Mouse (Mus musculus) thymus, adult 2 months (tissue): ENCODE data around the gene Rrp9. TPM values are rescaled to one million over a fixed set of nuclear protein-coding genes. Genes with fewer than 3 reads are reported as not detected.

Experiments
- DNase-seq: peaks from one replicate; pipeline ENCODE4 v3.0.0; 2021
- H3K27ac ChIP-seq: fragments of 200-500 bp; 2 replicates; pipeline ENCODE4 v1.5.1; 2012; ENCODE audit warnings: low read length, control low read depth; ENCODE audit not compliant: control insufficient read depth, insufficient read depth
- H3K27me3 ChIP-seq: fragments of 200-500 bp; 2 replicates; pipeline ENCODE4 v1.6.1; 2012; ENCODE audit warnings: mild to moderate bottlenecking, low read length, moderate library complexity, mixed read lengths; ENCODE audit not compliant: control insufficient read depth, insufficient read depth
- H3K36me3 ChIP-seq: fragments of 200-500 bp; 2 replicates; pipeline ENCODE4 v1.6.1; 2012; ENCODE audit warnings: mild to moderate bottlenecking, low read length, moderate library complexity; ENCODE audit not compliant: control insufficient read depth, insufficient read depth
- H3K4me1 ChIP-seq: fragments of 200-500 bp; replicated peaks from 2 replicates; pipeline ENCODE4 v1.6.1; 2012; ENCODE audit warnings: low read length; ENCODE audit not compliant: control insufficient read depth, insufficient read depth
- H3K4me3 ChIP-seq: fragments of 200-500 bp; 2 replicates; pipeline ENCODE4 v1.5.1; 2012; ENCODE audit warnings: mild to moderate bottlenecking, low read length, control low read depth, moderate library complexity; ENCODE audit not compliant: control insufficient read depth, insufficient read depth
- CTCF ChIP-seq: fragments of 200-500 bp; IDR thresholded peaks from 2 replicates; pipeline ENCODE4 v1.5.1; 2012; ENCODE audit warnings: mild to moderate bottlenecking, control low read depth, low read length, moderate library complexity, borderline replicate concordance; ENCODE audit not compliant: control insufficient read depth, poor library complexity, insufficient read depth; ENCODE audit errors: extremely low read depth
- POLR2A ChIP-seq: fragments of 200-500 bp; IDR thresholded peaks from 2 replicates; pipeline ENCODE4 v1.6.1; 2012; ENCODE audit warnings: mild to moderate bottlenecking, low read length, control low read depth, moderate library complexity; ENCODE audit not compliant: control insufficient read depth, poor library complexity, insufficient read depth; ENCODE audit errors: extremely low read depth
- WGBS: fragments of 180-500 bp; shearing (Covaris S2); methylation state at CpG from one replicate; pipeline ENCODE4 v1.1.7; 2018; 5-methylcytosine and 5-hydroxymethylcytosine counted together
- polyA plus RNA-seq: library from polyadenylated mRNA; depleted of rRNA; stranded (reverse); fragments of >200 nt; gene quantifications from 2 replicates; pipeline ENCODE4 v1.2.3, GENCODE M21; 2012

Rrp9 gene
- polyA plus RNA-seq, 1 experiment, result 58.8 TPM

DNA sequence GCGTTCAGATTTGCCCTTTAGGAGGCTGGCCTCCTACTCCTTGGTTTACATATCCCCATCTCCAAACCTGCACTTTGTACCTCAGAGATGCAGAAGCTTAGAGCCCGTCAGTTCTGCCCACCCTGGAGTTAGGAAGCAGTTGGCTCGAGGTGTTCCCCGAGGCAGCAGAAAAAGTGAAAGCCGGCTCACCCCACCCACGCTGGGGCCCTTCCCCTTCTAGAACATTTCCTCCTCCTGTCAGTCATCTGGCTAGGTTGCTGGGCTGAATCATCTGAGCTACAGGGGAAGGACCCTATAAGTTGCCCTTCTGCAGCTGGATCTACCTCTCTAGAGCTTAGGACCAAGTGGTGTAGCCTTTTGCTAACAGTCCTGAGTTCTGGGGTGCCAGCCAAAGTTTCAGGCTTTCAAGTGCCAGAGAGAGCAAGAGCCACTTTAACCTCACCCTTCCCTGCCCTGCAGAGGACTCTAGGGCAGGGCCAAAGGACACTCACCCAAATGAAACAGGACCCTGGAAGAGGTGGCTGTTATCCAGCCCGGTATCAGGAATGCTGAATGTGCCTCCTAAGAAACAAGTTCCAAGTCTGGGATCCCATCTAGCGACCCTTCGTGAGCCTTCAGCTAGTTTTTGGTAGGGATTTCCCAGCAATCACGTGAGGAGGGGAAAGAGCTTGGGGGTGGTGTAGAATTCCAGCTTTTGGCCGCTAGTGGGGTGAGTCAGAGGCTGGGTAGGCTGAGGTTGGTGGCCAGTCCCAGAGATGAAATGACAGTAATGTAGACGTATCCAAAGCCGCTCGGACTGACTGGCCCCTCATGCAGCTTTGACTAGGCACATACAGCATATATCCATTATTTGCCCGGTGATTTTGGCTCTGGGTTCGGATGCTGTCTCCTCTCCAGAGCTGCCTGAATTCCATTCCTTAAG, 500 bp downstream of the Rrp9 start:
- Histone ChIP-seq H3K4me3 (peak overlapping the region; percentile 46), H3K4me1 (peaks cover 31% of the 10 kb centered on the region), H3K27me3 (no peaks in the 10 kb centered on the region), H3K36me3 (no peaks in the 10 kb centered on the region), H3K27ac (peak overlapping the region; percentile 66)
- peak; percentile 79 for DNase-seq
- WGBS, result 12% methylated on average over 16 of the region's 16 CpGs
- no peak for TF ChIP-seq CTCF
- no peak for TF ChIP-seq POLR2A

DNA sequence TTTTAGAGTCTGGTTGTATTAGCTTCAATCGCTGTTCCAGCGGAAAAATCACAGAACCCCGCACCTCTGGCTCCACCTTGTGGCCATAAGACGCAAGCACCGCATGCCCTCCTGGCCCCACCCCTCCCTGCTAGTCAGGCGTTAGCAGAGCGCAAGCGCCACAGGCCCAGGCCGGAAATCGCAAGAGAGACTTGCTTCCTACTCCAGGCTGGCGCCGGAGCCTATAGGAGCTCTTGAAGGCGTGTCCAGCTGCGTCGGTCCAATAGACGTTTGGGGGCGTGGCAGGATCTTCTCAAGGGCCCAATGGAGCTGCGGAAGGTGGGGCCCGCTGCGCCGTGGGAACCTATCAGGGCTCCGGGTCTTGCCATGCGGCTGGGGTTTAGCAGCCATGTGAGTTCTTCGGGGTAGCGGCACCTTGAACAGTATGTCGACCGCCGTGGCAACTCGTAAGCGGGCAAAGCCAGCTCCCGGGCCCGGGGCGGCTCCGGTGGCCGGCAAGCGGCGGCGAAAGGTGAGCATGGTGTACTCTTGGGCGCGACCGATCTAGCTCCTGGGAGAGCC, 1.2 kb downstream of the Rrp9 start, which contains the start of gene Parp3:
TSS of gene Parp3 (minus strand) at position 26 of the 561 bp plus-strand sequence.
- TF ChIP-seq POLR2A, result peak; percentile 61
- peak; percentile 97 for TF ChIP-seq CTCF
- Histone ChIP-seq H3K27ac (peak within 1 kb of the TSS; percentile 66), H3K4me1 (peaks cover 31% of the 10 kb centered on the region), H3K27me3 (no peaks in the 10 kb centered on the region), H3K36me3 (no peaks in the 10 kb centered on the region), H3K4me3 (peak within 1 kb of the TSS; percentile 53)
- WGBS, result under 1% methylated on average over 41 of the region's 41 CpGs
- DNase-seq, result peak; percentile 97

DNA sequence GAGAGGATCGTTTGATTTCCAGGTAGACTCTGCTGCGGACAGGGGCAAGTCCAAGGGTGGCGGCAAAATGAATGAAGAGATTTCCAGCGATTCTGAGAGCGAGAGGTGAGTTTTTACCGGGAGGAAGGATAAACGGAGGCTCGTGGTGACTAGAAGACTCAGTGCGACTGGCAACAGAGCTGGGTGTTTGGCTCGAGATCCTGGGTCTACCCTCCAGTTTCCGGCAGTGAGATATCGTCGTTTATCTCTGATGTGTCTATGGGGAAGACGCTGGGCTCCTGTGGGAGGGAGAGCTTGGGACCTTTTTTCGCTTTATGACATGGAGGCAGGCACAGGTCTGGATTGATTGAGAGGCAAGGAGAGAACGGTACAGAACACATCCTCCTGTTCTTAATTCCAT, 1.9 kb downstream of the Rrp9 start:
- Histone ChIP-seq H3K36me3 (no peaks in the 10 kb centered on the region), H3K27ac (no peak overlapping the region), H3K4me1 (peaks cover 31% of the 10 kb centered on the region), H3K4me3 (peak overlapping the region; percentile 53), H3K27me3 (no peaks in the 10 kb centered on the region)
- DNase-seq, result no peak
- no peak for TF ChIP-seq POLR2A
- no peak for TF ChIP-seq CTCF
- 2% methylated on average over 16 of the region's 16 CpGs for WGBS

DNA sequence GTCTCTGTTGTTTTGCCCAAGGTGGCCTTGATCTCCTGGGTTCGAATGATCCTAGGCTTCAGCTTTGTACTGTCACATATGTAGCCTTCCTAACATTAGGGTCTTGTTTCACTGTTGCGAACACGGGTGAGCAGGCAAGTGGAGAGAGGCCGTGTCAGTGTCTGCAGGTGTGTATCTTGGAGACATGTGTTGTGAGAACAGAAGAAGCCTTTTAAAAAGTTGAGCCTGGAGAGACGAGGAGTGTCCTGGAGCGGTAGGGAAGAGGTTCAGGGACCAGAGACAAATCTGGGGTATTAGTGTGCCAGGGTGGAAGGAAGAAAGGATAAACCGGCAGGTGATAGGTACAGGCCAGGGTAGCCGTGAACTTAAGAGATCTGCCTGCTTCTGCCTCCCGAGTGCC, 2.3 kb downstream of the Rrp9 start:
- no peak overlapping the region for H3K27ac ChIP-seq
- H3K4me1 ChIP-seq, result peaks cover 31% of the 10 kb centered on the region
- WGBS, result 80% methylated on average over 9 of the region's 9 CpGs
- no peaks in the 10 kb centered on the region for H3K36me3 ChIP-seq
- no peaks in the 10 kb centered on the region for H3K27me3 ChIP-seq
- no peak for DNase-seq
- no peak for TF ChIP-seq POLR2A
- TF ChIP-seq CTCF, result no peak
- peak overlapping the region; percentile 53; the same call in 1 of the 2 replicates for H3K4me3 ChIP-seq

DNA sequence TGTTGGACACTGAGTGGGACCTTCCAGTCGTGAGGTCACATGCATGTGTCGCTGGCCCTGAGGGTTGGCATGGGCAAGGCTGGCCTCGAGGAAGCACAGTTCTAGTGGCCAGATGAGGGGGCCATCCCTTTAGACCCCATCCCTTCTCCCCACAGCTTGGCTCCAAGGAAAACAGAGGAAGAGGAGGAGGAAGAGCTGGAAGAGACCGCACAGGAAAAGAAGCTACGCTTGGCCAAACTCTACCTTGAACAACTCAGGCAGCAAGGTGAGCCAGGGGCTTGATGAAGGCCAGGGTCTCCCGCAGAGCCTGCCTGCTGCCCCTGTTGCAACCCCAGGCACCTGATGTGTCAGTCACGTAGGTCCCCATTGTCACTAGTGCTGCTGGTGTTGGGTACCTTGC, 4.8 kb downstream of the Rrp9 start:
- H3K4me3 ChIP-seq, result no peak overlapping the region
- 97% methylated on average over 7 of the region's 7 CpGs for WGBS

DNA sequence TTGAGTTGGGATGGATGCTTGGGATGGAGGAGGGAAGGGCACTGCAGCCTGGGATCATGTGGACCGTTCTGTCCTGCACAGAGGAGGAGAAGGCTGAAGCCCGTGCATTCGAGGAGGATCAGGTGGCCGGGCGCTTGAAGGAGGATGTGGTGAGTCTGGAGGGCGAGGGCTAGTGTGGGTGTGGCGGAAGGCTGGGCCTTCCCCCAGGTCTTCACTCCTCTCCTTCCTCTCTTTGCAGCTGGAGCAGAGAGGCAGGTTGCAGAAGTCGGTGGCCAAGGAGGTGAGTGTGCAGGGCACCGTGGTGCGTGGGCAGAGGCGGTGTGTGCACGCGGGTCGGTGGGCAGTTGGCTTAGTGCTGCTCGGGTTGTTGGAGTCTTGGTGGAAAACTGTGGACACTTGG, 5.3 kb downstream of the Rrp9 start:
- DNase-seq, result no peak
- H3K27me3 ChIP-seq, result no peaks in the 10 kb centered on the region
- TF ChIP-seq CTCF, result no peak
- TF ChIP-seq POLR2A, result no peak
- no peak overlapping the region for H3K27ac ChIP-seq
- H3K4me3 ChIP-seq, result no peak overlapping the region
- peaks cover 17% of the 10 kb centered on the region for H3K4me1 ChIP-seq
- H3K36me3 ChIP-seq, result no peaks in the 10 kb centered on the region
- WGBS, result 46% methylated on average over 15 of the region's 15 CpGs

More for the DNA sequence above, 4.8 kb downstream of the Rrp9 start:
- Histone ChIP-seq H3K27me3 (no peaks in the 10 kb centered on the region), H3K36me3 (no peaks in the 10 kb centered on the region), H3K4me1 (peaks cover 21% of the 10 kb centered on the region), H3K27ac (no peak overlapping the region)
- no peak for DNase-seq
- TF ChIP-seq CTCF, result no peak
- no peak for TF ChIP-seq POLR2A
